Mouse (Mus musculus) lung, adult 2 months (tissue): ENCODE results near the gene Fcor.

Experiments used
- CTCF ChIP-seq: fragments of 200-500 bp; IDR thresholded peaks from 2 replicates; pipeline ENCODE4 v1.5.1; 2011; ENCODE audit warnings: mild to moderate bottlenecking, low read length, control low read depth; ENCODE audit not compliant: insufficient read depth
- POLR2A ChIP-seq: fragments of 200-500 bp; IDR thresholded peaks from 2 replicates; pipeline ENCODE4 v1.6.1; 2011; ENCODE audit warnings: low read depth, mild to moderate bottlenecking, control low read depth, low read length, borderline replicate concordance; ENCODE audit errors: extremely low read depth

- no peak for TF ChIP-seq CTCF
- no peak for TF ChIP-seq POLR2A
Measured at GRCm38 (mm10) chr8:3647561-3647960, 24.6 kb downstream of the Fcor start.
